Mouse (Mus musculus) heart, postnatal 10 days (tissue): ENCODE data around the gene Nelfe. TPM values are rescaled to one million over a fixed set of nuclear protein-coding genes. Genes with fewer than 3 reads are reported as not detected.

Source experiments
- microRNA-seq, 2 experiments: library from miRNA; unstranded; fragments of <30 nt; microRNA quantifications; one replicate each; pipeline ENCODE4 v1.2.0; 2022
- total RNA-seq, 2 experiments: library from RNA; stranded (reverse); gene quantifications; 2 replicates each; pipeline ENCODE4 v1.2.3; 2021

Nelfe gene
- total RNA-seq, 2 experiments from 2014 or later, result 21.0 to 21.3 TPM

Small RNA genes within 50 kb of the gene (microRNA-seq; reads per million reads assigned to microRNA genes)
- gene Mir6970 (0 reads per million in 2 experiments), gene Mir6971 (2.1 reads per million in 2 experiments), gene Mir6972 (0 reads per million in 2 experiments)

Other genes with a start within 250 kb of the Nelfe start
- gene Rnf5, start 246.7 kb upstream of the Nelfe start, total RNA-seq, result 10 to 100 TPM; 37.0 to 39.2 TPM
- 10 to 100 TPM; 54.4 to 56.5 TPM for gene Agpat1, start 246.1 kb upstream of the Nelfe start, total RNA-seq
- gene Egfl8, start 234.4 kb upstream of the Nelfe start, total RNA-seq, result 1 to 10 TPM; 2.1 to 3.5 TPM
- 10 to 100 TPM; 39.0 to 45.7 TPM for gene Ppt2, start 221.9 kb upstream of the Nelfe start, total RNA-seq
- gene Prrt1, start 220.9 kb upstream of the Nelfe start, total RNA-seq, result 1 to 10 TPM in 1 of 2 experiments, under 1 TPM in 1; 0.89 to 1.2 TPM
- 1 to 10 TPM; 8.5 to 9.9 TPM for gene Fkbpl, start 205.6 kb upstream of the Nelfe start, total RNA-seq
- gene Atf6b, start 203.2 kb upstream of the Nelfe start, total RNA-seq, result 10 to 100 TPM; 19.0 to 19.3 TPM
- 10 to 100 TPM; 63.9 to 66.5 TPM for gene Tnxb, start 179.9 kb upstream of the Nelfe start, total RNA-seq
- 10 to 100 TPM; 15.8 to 19.5 TPM for gene C4b, start 106.5 kb upstream of the Nelfe start, total RNA-seq
- gene Cyp21a1, start 45.8 kb upstream of the Nelfe start, total RNA-seq, result not detected
- gene Stk19, start 13.4 kb upstream of the Nelfe start, total RNA-seq, result 10 to 100 TPM; 12.5 to 13.5 TPM
- 10 to 100 TPM; 16.9 to 20.5 TPM for gene Dxo, start 13.4 kb upstream of the Nelfe start, total RNA-seq
- 10 to 100 TPM; 27.6 to 29.3 TPM for gene Skiv2l, start 181 bp upstream of the Nelfe start, total RNA-seq
- gene Cfb, start 12.1 kb downstream of the Nelfe start, total RNA-seq, result 1 to 10 TPM; 3.5 to 7.0 TPM
- 1 to 10 TPM; 5.5 to 9.3 TPM for gene Zbtb12, start 29.1 kb downstream of the Nelfe start, total RNA-seq
- not detected for gene Gm20547, start 31.7 kb downstream of the Nelfe start, total RNA-seq
- 1 to 10 TPM; 3.1 to 5.6 TPM for gene C2, start 47.9 kb downstream of the Nelfe start, total RNA-seq
- gene Ehmt2, start 48.1 kb downstream of the Nelfe start, total RNA-seq, result 10 to 100 TPM; 52.4 to 58.2 TPM
- gene Slc44a4, start 64.1 kb downstream of the Nelfe start, total RNA-seq, result not detected
- gene Neu1, start 80.9 kb downstream of the Nelfe start, total RNA-seq, result 10 to 100 TPM; 12.2 to 12.6 TPM
- gene Hspa1b, start 108.8 kb downstream of the Nelfe start, total RNA-seq, result 1 to 10 TPM; 3.9 to 4.5 TPM
- gene Gm20481, start 119.5 kb downstream of the Nelfe start, total RNA-seq, result not detected
- 1 to 10 TPM; 2.6 TPM for gene Hspa1a, start 121.8 kb downstream of the Nelfe start, total RNA-seq
- 1 to 10 TPM; 4.0 to 4.1 TPM for gene Hspa1l, start 122.3 kb downstream of the Nelfe start, total RNA-seq
- gene Lsm2, start 131.5 kb downstream of the Nelfe start, total RNA-seq, result 10 to 100 TPM; 28.8 to 31.7 TPM
- gene Vars, start 150.6 kb downstream of the Nelfe start, total RNA-seq, result 10 to 100 TPM; 34.5 to 35.6 TPM
- 1 to 10 TPM; 3.3 to 3.8 TPM for gene Vwa7, start 166.2 kb downstream of the Nelfe start, total RNA-seq
- gene Sapcd1, start 177.6 kb downstream of the Nelfe start, total RNA-seq, result under 1 TPM in 1 of 2 experiments, not detected in 1; 0.38 TPM
- gene Msh5, start 196.4 kb downstream of the Nelfe start, total RNA-seq, result 1 to 10 TPM; 2.0 TPM
- 100 to 1,000 TPM; 115 to 118 TPM for gene Clic1, start 199.6 kb downstream of the Nelfe start, total RNA-seq
- gene Ddah2, start 208.6 kb downstream of the Nelfe start, total RNA-seq, result 10 to 100 TPM; 84.5 to 86.1 TPM
- not detected for gene Ly6g6c, start 215.0 kb downstream of the Nelfe start, total RNA-seq
- gene Mpig6b, start 215.8 kb downstream of the Nelfe start, total RNA-seq, result under 1 TPM; 0.55 to 0.77 TPM
- gene Ly6g6e, start 226.5 kb downstream of the Nelfe start, total RNA-seq, result under 1 TPM; 0.24 to 0.37 TPM
- 1 to 10 TPM; 1.1 to 1.2 TPM for gene Ly6g6d, start 227.7 kb downstream of the Nelfe start, total RNA-seq
- not detected for gene Ly6g6f, start 235.2 kb downstream of the Nelfe start, total RNA-seq
- gene Abhd16a, start 238.9 kb downstream of the Nelfe start, total RNA-seq, result 10 to 100 TPM; 51.0 to 55.7 TPM